Mouse (Mus musculus): ENCODE measurements around the gene Dirc2. TPM values are rescaled to one million over a fixed set of nuclear protein-coding genes. Genes with fewer than 3 reads are reported as not detected.
A peak's percentile ranks its signal among the peaks of the same experiment; 100 is the strongest.

The Dirc2 gene
- total RNA-seq, 2 experiments from 2014 or later: 65.7 to 68.0 TPM

- DNase-seq (ENCODE audit: low spot score in 2 of 2): no peak
Measured at GRCm38 (mm10) chr16:35775835-35776234, 6.7 kb upstream of the Dirc2 start.

DNA sequence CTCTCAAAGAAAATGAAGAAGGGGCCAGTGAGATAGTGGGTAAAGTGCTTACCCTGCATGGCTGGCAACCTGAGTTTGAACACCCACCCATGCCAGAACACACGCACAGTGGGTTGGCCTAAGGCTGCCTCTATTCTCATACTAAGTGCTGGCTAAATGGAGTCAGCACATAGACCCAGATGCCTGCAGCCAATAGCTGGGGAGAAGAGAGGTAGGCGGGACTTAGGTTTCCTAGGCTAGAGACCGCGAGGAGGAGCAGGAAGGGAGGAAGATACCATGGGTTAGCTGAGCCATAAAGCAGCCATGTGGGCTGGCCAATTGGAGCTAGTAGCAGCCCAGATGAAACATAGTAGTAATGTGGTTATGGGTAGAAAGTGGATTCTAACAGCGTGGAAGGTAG lies 3.4 kb upstream of the Dirc2 start:
- no peak for DNase-seq (ENCODE audit: low spot score in 2 of 2)

DNA sequence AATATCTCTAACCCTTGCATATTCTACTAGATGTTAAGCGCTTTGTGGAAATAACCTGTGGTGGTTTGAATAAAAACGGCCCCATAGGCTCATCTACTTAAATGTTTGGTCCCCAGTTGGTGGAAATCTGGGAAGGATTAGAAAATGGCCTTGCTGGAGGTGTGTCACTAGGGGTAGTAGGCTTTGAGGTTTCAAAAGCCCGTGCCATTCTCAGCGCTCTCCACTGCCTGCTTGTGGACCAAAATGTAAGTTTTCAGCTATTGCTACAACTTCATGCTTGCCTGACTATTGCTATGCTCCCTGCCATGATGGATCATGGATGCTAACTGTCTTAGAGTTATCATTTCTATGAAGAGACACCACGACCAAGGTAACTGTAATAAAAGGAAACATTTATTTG lies 2.5 kb upstream of the Dirc2 start:
- DNase-seq (ENCODE audit: low spot score in 2 of 2): no peak

DNA sequence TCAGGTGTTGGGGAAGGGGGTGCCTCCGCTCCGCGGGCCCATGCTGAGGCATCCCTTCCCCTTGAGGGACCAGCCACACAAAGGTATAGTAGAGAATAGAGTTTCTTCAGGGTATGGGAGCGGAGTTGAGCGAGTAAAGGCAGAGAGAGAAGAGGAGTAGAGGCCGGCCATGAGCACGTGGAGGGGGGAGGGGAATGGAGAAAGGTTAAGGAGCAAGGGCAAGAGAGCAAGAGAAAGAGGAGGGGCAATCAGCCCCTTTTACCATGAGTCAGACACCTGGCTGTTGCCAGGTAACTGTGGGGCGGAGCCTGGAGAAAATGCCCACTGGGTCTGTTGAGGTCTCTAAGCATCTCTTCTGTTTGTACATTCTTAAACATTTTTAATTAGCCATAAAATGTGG lies 2.0 kb upstream of the Dirc2 start:
- no peak for DNase-seq (ENCODE audit: low spot score in 2 of 2)

DNA sequence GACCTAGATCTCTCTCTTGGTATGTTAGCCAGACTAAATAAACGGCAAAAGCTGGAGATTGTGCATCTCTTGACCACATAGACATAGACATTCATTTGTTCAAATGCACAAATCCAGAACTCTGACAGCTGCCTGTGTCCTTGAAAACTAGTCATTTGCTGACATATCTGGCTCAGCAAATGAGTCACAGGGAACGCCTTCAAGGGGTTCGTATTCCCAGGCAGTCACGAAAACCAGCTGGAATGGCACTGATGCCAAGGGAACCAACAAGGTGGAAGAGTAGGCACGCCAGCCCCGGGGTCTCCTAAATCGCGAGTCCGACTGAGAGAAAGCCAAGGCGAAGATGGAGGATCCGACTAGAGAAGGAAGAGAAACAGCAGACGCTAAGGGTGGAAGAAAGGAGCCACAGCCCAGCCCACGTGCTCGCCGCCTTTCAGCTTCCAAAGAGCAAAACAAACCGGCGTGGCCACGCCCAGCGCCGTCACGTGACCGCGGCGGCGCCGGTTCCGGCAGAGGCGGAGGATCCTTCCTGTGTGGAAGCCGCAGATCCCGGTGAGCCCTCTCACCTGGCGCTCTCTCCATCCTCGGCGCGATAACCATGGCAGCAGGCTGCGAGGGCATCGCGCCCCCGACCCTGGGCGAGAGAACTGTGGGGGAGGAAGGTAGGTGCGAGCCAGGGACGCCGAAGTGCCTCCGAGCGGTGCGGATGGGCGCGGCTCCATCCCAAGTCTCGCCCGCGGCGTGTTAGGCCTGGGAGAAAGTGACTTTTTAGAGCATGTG lies 912 bp upstream of the Dirc2 start, which contains the start of gene Hspbap1:
Gene Hspbap1, plus strand, starts transcription at position 498 of the 780 bp plus-strand sequence.
- DNase-seq (ENCODE audit: low spot score in 2 of 2): peak; percentile 87 to 95

DNA sequence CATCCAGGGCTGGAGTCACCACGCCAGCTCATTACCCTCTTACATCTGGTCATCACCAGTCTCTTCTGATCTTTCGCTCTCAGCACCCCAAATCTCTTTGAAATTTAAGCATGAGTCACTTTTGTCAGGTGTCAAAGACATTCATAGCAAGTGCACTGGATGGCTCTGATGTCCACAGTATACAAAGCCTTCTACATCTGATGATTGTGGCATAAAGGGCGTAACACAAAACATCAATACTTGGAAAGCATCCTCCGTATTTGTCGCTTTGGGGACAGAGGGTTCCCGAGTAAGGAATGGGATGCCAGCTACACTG lies 729 bp downstream of the Dirc2 start:
- DNase-seq (ENCODE audit: low spot score in 2 of 2): no peak

GRCm38 (mm10) chr16:35766366-35766765 lies 2.8 kb downstream of the Dirc2 start:
- DNase-seq (ENCODE audit: low spot score in 2 of 2): no peak

GRCm38 (mm10) chr16:35765449-35765848 lies 3.7 kb downstream of the Dirc2 start:
- DNase-seq (ENCODE audit: low spot score in 2 of 2): no peak

- no peak for DNase-seq (ENCODE audit: low spot score in 2 of 2)
Measured at GRCm38 (mm10) chr16:35764941-35765340, 4.2 kb downstream of the Dirc2 start.

DNA sequence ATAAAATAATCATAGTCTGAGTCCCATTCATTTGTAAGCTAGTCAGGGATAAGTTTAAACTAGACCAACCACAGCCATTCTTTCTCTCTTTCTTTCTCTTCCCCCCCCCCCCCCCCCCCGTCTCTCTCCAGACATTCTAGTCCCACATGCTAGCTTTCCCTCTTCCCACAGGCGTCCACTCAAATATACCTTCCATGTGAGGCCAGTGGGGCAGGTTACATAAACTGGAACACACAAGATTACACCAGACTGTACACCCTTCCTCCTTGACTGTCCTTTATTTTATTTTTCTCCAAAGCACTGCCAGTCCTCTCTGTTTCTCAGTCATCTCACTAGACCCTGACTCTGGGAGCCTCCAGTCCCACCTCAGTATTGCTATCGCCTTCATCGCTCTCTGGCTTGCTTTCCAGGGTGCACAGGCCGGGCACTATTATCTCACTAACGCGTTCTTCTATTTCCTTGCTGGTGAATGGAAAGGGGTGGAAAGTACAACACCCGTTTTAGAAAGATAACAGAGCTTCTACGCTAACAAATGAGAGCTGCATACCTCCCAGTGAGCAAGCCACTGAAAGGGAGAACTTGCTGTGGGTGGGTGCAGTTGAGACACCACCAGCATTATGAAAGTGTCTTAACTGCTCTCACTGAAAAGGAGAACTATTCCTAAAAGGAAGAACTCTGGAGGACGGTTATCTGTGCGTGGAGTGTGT lies 5.4 kb downstream of the Dirc2 start:
- DNase-seq (ENCODE audit: low spot score in 2 of 2): no peak

GRCm38 (mm10) chr16:35759401-35759800 lies 9.8 kb downstream of the Dirc2 start:
- no peak for DNase-seq (ENCODE audit: low spot score in 2 of 2)

- no peak for DNase-seq (ENCODE audit: low spot score in 2 of 2)
Measured at GRCm38 (mm10) chr16:35756697-35757096, 12.5 kb downstream of the Dirc2 start.

DNA sequence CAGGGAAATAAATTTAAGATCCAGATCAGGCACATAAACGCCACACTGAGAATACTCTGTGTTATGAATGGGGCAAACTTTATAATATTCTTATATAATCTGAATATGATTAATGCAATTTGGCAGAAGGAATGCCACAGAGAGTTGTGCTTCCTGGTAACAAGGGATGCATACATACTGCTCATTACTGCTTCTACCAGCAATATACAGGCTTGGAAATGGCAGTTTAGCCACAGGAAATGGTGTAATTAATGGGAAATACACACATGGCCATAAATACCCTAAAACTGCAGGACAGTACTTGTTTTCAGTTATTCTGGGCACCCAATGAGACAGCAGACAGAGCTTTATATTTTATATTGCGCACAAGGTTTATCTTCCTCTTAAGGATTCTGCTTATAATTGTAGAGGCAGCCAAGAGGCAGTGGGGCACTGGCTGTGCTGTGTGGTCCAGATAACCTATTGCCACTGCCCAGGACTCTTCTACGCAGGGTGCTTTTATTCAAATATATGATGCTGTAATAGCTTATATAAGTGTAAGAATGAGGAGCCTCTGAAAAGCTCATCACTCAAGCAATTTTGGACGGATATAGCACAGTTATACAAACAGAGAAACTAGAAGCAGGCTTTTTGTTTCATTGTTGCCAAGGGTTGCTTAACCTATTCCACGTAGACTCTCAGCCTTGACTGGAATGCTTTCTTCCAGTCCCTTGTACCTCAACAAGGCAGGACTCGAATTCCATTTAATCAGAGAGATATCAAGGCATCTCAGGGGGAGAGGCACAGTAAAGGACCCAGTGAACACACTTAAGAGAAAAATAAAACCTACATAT lies 13.4 kb downstream of the Dirc2 start:
- no peak for DNase-seq (ENCODE audit: low spot score in 2 of 2)

- DNase-seq (ENCODE audit: low spot score in 2 of 2): no peak
Measured at GRCm38 (mm10) chr16:35753926-35754325, 15.2 kb downstream of the Dirc2 start.

- no peak for DNase-seq (ENCODE audit: low spot score in 2 of 2)
Measured at GRCm38 (mm10) chr16:35751841-35752240, 17.3 kb downstream of the Dirc2 start.

- no peak for DNase-seq (ENCODE audit: low spot score in 2 of 2)
Measured at GRCm38 (mm10) chr16:35749385-35749784, 19.8 kb downstream of the Dirc2 start.

DNA sequence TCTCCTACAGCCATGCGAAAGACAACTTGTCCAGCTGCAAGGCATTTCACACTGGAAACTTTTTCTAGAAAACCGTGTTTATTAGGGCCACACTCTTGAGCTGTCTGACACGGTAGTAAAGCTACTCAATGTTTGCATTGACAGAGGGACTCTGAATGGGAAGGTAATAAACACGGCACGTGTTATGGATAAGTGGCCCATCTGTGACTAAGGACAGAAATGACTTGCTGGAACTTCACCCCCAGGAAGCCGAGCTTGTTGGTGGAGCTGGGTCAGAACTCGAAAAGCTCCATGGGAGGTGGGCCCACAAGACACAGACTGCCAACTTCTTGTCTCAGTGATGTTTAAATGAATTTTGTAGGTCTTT lies 20.9 kb downstream of the Dirc2 start:
- DNase-seq (ENCODE audit: low spot score in 2 of 2): no peak

GRCm38 (mm10) chr16:35747417-35748236 lies 21.5 kb downstream of the Dirc2 start:
- no peak for DNase-seq (ENCODE audit: low spot score in 2 of 2)

DNA sequence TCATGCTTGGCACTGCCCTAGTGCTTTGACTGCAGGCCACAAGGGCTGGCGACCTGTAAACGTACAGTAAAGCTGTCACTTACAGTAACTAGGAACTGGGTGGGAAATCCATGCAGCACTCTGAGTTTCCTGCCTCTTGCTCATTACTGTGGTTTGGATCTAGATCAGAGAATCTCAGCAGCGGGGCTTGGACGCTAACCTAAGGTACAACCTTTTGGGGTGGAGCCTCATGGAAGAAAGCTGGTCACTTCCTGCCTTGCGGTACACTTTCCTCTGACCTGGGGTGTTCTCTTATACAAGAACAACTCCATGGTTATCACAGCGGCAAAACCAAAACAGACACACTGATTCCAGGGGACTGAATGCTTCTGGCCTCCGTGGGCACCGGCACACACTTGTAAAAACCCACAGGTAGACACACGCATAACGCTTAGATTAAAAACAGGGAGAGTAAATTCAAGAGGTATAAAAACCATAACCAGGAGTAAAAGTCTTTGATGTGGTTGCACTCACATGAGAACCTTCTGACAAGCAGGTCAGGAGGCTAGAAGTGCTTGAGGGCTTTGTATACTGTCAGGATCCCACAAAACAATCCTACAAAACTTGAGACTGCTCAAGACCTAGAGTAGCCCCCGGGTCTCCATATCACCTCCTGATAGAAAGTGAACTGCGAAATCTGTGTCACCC lies 26.8 kb downstream of the Dirc2 start:
- no peak for DNase-seq (ENCODE audit: low spot score in 2 of 2)

- no peak for DNase-seq (ENCODE audit: low spot score in 2 of 2)
Measured at GRCm38 (mm10) chr16:35741621-35742020, 27.5 kb downstream of the Dirc2 start.
